Mouse (Mus musculus): ENCODE data around the gene Naaladl2.
"Not testable (repeated sequence)": the region's sequence is repeated elsewhere in the genome, so short reads cannot be mapped to it uniquely, and the experiment has no call there.

Naaladl2 gene

GRCm38 (mm10) chr3:25143555-25144311 is at the start of gene Naaladl2:
Gene Naaladl2, minus strand, starts transcription at chr3:25144261.
- DNase-seq (ENCODE audit: low read depth, low spot score): no peak

GRCm38 (mm10) chr3:25151721-25152120 is 7.7 kb upstream of the Naaladl2 start:
- no peak for DNase-seq (ENCODE audit: low read depth, low spot score)

GRCm38 (mm10) chr3:25147271-25147670 is 3.2 kb upstream of the Naaladl2 start:
- no peak for DNase-seq (ENCODE audit: low read depth, low spot score)

GRCm38 (mm10) chr3:25144961-25145697 is 1.1 kb upstream of the Naaladl2 start:
- no peak for DNase-seq (ENCODE audit: low read depth, low spot score)

GRCm38 (mm10) chr3:25143111-25143510 is 950 bp downstream of the Naaladl2 start:
- no peak for DNase-seq (ENCODE audit: low read depth, low spot score)

GRCm38 (mm10) chr3:25131848-25132247 is 12.2 kb downstream of the Naaladl2 start:
- DNase-seq (ENCODE audit: low read depth, low spot score): no peak

GRCm38 (mm10) chr3:25127864-25128263 is 16.2 kb downstream of the Naaladl2 start:
- DNase-seq (ENCODE audit: low read depth, low spot score): no peak

GRCm38 (mm10) chr3:25124919-25125846 is 18.9 kb downstream of the Naaladl2 start:
- no peak for DNase-seq (ENCODE audit: low read depth, low spot score)

GRCm38 (mm10) chr3:25113107-25113506 is 31.0 kb downstream of the Naaladl2 start:
- DNase-seq (ENCODE audit: low read depth, low spot score): no peak

GRCm38 (mm10) chr3:25108997-25109396 is 35.1 kb downstream of the Naaladl2 start:
- no peak for DNase-seq (ENCODE audit: low read depth, low spot score)

- DNase-seq (ENCODE audit: low read depth, low spot score): no peak
Observed at GRCm38 (mm10) chr3:25092986-25093385, 51.1 kb downstream of the Naaladl2 start.

GRCm38 (mm10) chr3:25075785-25076184 is 68.3 kb downstream of the Naaladl2 start:
- no peak for DNase-seq (ENCODE audit: low read depth, low spot score)

GRCm38 (mm10) chr3:25074266-25074665 is 69.8 kb downstream of the Naaladl2 start:
- peak; percentile 6 for DNase-seq (ENCODE audit: low read depth, low spot score)

GRCm38 (mm10) chr3:25073821-25074220 is 70.2 kb downstream of the Naaladl2 start:
- DNase-seq (ENCODE audit: low read depth, low spot score): no peak

- no peak for DNase-seq (ENCODE audit: low read depth, low spot score)
Observed at GRCm38 (mm10) chr3:25063217-25063616, 80.8 kb downstream of the Naaladl2 start.

- no peak for DNase-seq (ENCODE audit: low read depth, low spot score)
Observed at GRCm38 (mm10) chr3:25052975-25053374, 91.1 kb downstream of the Naaladl2 start.

GRCm38 (mm10) chr3:25019972-25020371 is 124.1 kb downstream of the Naaladl2 start:
- DNase-seq (ENCODE audit: low read depth, low spot score): no peak

GRCm38 (mm10) chr3:25010751-25011150 is 133.3 kb downstream of the Naaladl2 start:
- DNase-seq (ENCODE audit: low read depth, low spot score): no peak

- DNase-seq (ENCODE audit: low read depth, low spot score): not testable (repeated sequence)
Observed at GRCm38 (mm10) chr3:25006802-25007201, 137.3 kb downstream of the Naaladl2 start.

GRCm38 (mm10) chr3:24992577-24992976 is 151.5 kb downstream of the Naaladl2 start:
- no peak for DNase-seq (ENCODE audit: low read depth, low spot score)

- no peak for DNase-seq (ENCODE audit: low read depth, low spot score)
Observed at GRCm38 (mm10) chr3:24992078-24992477, 152.0 kb downstream of the Naaladl2 start.

- no peak for DNase-seq (ENCODE audit: low read depth, low spot score)
Observed at GRCm38 (mm10) chr3:24982111-24982510, 161.9 kb downstream of the Naaladl2 start.

All from CD4-positive helper T cell, adult 2 months (primary cell).